Mouse (Mus musculus) midbrain, postnatal 0 days (tissue): ENCODE data around the gene Tbck. TPM values are rescaled to one million over a fixed set of nuclear protein-coding genes. Genes with fewer than 3 reads are reported as not detected.

ENCODE experiments used
- ATAC-seq: fragments of 200-750 bp; cut with Nextera tagmentation; 2 replicates; pipeline ENCODE4 v1.8.0; 2017; ENCODE audit warnings: moderate number of reproducible peaks, mild to moderate bottlenecking, moderate TSS enrichment, moderate library complexity; ENCODE audit not compliant: low FRiP score
- DNase-seq: peaks from one replicate; pipeline ENCODE4 v3.0.0-alpha.2; 2015; ENCODE audit warnings: low spot score
- H3K27ac ChIP-seq: fragments of 300-500 bp; sonication (generic); 2 replicates; pipeline ENCODE4 v1.5.1; 2014; ENCODE audit warnings: low read depth, mild to moderate bottlenecking, low read length, mixed read lengths
- H3K27me3 ChIP-seq: fragments of 300-500 bp; sonication (generic); 2 replicates; pipeline ENCODE4 v1.6.1; 2014; ENCODE audit warnings: low read length, control low read depth, mixed read lengths; ENCODE audit not compliant: insufficient read depth
- H3K36me3 ChIP-seq: fragments of 300-500 bp; sonication (generic); 2 replicates; pipeline ENCODE4 v1.6.1; 2014; ENCODE audit warnings: low read length, control low read depth, mixed read lengths; ENCODE audit not compliant: insufficient read depth
- H3K4me1 ChIP-seq: fragments of 300-500 bp; sonication (generic); 2 replicates; pipeline ENCODE4 v1.6.1; 2014; ENCODE audit warnings: mild to moderate bottlenecking, control low read depth, antibody characterized with exemption, low read length, mixed read lengths; ENCODE audit not compliant: insufficient read depth
- H3K4me2 ChIP-seq: fragments of 300-500 bp; sonication (generic); 2 replicates; pipeline ENCODE4 v1.6.1; 2014; ENCODE audit warnings: low read depth, mild to moderate bottlenecking, low read length, mixed read lengths; ENCODE audit not compliant: poor library complexity, severe bottlenecking
- H3K4me3 ChIP-seq: fragments of 300-500 bp; sonication (generic); 2 replicates; pipeline ENCODE4 v1.5.1; 2014; ENCODE audit warnings: low read depth, mild to moderate bottlenecking, low read length, moderate library complexity
- H3K9ac ChIP-seq: fragments of 300-500 bp; sonication (generic); replicated peaks from 2 replicates; pipeline ENCODE4 v1.6.1; 2014; ENCODE audit warnings: mild to moderate bottlenecking, low read length, moderate library complexity, mixed read lengths; ENCODE audit not compliant: poor library complexity, severe bottlenecking
- H3K9me3 ChIP-seq: fragments of 300-500 bp; sonication (generic); 2 replicates; pipeline ENCODE4 v1.6.1; 2016; ENCODE audit warnings: low read length, control low read depth
- CTCF ChIP-seq: IDR thresholded peaks from 2 replicates; pipeline ENCODE4 v1.5.1; 2016; ENCODE audit warnings: antibody characterized with exemption, mild to moderate bottlenecking
- WGBS: fragments of 180-500 bp; shearing (Covaris S2); extraction: QIAGEN DNeasy Blood & Tissue Kit; methylation state at CpG from one replicate; pipeline ENCODE4 v1.1.7; 2014; 5-methylcytosine and 5-hydroxymethylcytosine counted together
- polyA plus RNA-seq: library from polyadenylated mRNA; unstranded; fragments of >200 nt; fragmentation: Nextera tagmentation; extraction: Ambion mirVana; gene quantifications from 2 replicates; pipeline ENCODE4 v1.2.1, GENCODE M21; 2015
- total RNA-seq: library from RNA; depleted of rRNA; stranded (reverse); fragments of >200 nt; gene quantifications from 2 replicates; pipeline ENCODE4 v1.2.3, GENCODE M21; 2014

The Tbck gene
- total and polyA plus RNA-seq, 2 experiments from 2014 or later: 33.2 to 43.5 TPM

DNA sequence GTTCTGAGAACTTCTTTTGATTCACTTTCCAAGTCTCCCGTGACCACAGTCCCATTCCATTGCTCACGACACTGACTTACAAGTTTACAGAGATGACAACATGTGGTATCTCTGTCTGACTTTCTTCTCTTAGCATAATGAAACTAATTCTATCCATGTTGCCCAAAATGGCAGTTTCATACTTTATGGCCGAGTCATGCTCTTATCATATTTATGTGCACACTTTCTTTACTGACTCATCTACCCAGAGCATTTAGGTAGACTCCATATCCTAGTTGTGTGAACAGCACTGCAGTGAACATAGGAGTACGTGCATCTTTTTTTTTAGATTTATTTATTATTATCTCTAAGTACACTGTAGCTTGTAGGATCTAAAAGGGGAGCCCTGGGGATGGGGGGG lies 103.8 kb downstream of the Tbck start:
- Histone ChIP-seq H3K4me3 (no peak overlapping the region), H3K36me3 (peaks cover 4% of the 10 kb centered on the region; the same call in 1 of the 2 replicates), H3K27ac (no peak overlapping the region), H3K4me1 (no peaks in the 10 kb centered on the region), H3K9ac (no peak overlapping the region), H3K9me3 (no peaks in the 10 kb centered on the region), H3K27me3 (no peaks in the 10 kb centered on the region), H3K4me2 (no peak overlapping the region)
- TF ChIP-seq CTCF: no peak
- ATAC-seq (no peak), DNase-seq (no peak)
- WGBS: 96% methylated on average over 4 of the region's 4 CpGs

DNA sequence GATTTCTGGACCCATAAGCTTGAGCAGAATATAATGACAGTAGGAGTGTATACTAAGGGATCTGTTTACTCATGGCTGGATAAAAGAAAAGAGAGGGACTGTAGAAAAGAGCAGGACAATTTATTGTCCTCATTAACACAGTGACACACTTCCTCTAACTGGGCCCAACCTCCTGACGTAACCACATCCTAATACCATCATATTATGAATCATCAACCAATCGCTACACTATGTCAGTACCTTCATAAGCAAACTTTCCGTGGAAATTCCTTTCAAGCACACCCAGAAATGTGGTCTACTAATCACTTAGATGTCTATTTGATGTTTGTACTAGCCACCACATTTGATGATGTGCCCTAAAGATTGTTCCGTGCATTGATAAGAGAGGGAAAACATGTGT lies 107.2 kb downstream of the Tbck start:
- no peaks in the 10 kb centered on the region for H3K27me3 ChIP-seq
- no peak overlapping the region for H3K9ac ChIP-seq
- H3K9me3 ChIP-seq: no peaks in the 10 kb centered on the region
- WGBS: 96% methylated on average over 4 of the region's 4 CpGs
- H3K27ac ChIP-seq: no peak overlapping the region
- no peak overlapping the region for H3K4me3 ChIP-seq
- TF ChIP-seq CTCF: no peak
- H3K4me2 ChIP-seq: no peak overlapping the region
- no peaks in the 10 kb centered on the region for H3K4me1 ChIP-seq
- peaks cover 4% of the 10 kb centered on the region; the same call in 1 of the 2 replicates for H3K36me3 ChIP-seq
- no peak for ATAC-seq
- DNase-seq: no peak

DNA sequence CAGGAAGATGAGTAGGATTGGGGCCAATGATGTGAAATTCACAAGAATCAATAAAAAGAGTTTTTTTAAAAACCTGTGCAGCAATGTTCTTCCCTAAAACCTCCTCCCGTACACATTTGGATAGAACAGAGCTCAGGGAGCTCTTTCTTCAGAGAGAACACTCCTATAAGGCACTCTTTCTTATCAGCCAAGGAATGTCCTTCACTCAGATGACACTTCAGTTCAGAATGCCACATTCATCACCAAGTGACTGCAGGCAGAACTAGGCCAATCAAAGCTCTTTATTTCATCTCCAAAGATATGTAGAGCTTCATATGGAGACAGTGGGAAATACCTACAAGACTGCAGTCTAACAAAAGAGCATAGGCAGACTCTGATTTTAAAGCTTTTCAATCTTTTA lies 116.3 kb downstream of the Tbck start:
- Histone ChIP-seq H3K27ac (no peak overlapping the region), H3K4me1 (no peaks in the 10 kb centered on the region), H3K4me2 (no peak overlapping the region), H3K36me3 (peaks cover 4% of the 10 kb centered on the region; the same call in 1 of the 2 replicates), H3K4me3 (no peak overlapping the region), H3K27me3 (no peaks in the 10 kb centered on the region), H3K9ac (no peak overlapping the region), H3K9me3 (no peaks in the 10 kb centered on the region)
- 87% methylated on average over 1 of the region's 1 CpGs for WGBS
- TF ChIP-seq CTCF: no peak
- ATAC-seq (no peak), DNase-seq (no peak)

DNA sequence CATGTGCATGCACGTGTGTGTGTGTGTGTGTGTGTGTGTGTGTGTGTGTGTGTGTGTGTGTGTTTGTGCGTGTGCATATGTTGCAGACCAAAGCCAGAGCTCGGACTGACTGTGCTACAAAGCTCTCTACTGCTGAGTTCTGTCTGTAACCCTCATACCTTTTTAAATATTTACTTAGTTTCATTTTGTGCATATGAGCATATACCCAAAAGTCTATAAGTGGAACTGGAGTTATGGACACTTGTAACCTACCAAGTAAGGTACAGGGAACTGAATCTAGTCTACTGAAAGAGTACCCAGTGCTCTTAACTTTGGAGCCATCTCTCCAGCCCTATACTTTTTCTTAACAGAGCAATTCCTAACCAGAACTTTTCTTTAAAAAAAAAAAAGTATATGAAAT lies 118.0 kb downstream of the Tbck start:
- ATAC-seq: no peak
- WGBS: 97% methylated on average over 3 of the region's 3 CpGs
- H3K27me3 ChIP-seq: no peaks in the 10 kb centered on the region
- H3K4me3 ChIP-seq: no peak overlapping the region
- DNase-seq: no peak
- no peaks in the 10 kb centered on the region for H3K4me1 ChIP-seq
- no peak overlapping the region for H3K9ac ChIP-seq
- TF ChIP-seq CTCF: no peak
- H3K4me2 ChIP-seq: no peak overlapping the region
- no peaks in the 10 kb centered on the region for H3K9me3 ChIP-seq
- H3K27ac ChIP-seq: no peak overlapping the region
- H3K36me3 ChIP-seq: peaks cover 4% of the 10 kb centered on the region; the same call in 1 of the 2 replicates

DNA sequence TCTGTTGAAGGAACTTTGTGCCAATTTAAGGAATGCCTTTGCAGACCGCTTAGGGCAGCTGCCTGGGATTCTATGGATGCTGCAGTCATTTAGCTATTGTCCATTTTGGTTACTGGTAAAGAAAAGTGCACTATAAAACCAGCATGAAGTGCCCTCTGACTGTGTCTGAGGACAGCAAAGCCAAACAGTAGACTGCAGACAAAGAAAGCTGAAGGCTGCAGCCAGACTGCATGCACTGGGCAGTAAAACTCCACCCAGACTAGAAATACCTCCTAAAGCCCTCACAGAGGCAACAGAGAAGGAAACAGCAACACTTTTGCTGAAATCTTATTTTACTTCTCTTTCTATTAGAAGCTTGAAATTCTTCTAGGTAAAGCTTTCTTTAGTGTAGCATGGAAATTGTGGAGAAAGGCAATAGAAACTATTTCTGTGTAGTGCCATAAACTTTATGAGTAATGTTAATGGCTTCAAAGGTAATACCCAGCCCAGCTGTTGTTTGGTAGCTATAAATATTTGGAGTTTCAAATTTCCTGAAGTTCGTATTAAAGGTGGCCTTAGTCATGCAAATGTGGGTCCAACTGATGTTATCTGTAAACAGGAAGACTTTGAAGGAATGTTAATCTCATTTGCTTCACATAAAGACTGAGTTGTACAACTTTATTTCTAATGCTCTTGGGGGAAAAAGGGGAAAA lies 124.1 kb downstream of the Tbck start:
- no peak for ATAC-seq
- Histone ChIP-seq H3K4me2 (no peak overlapping the region), H3K9me3 (no peaks in the 10 kb centered on the region), H3K9ac (no peak overlapping the region), H3K4me1 (no peaks in the 10 kb centered on the region), H3K27ac (no peak overlapping the region), H3K27me3 (no peaks in the 10 kb centered on the region), H3K4me3 (no peak overlapping the region), H3K36me3 (peaks cover 2% of the 10 kb centered on the region; the same call in 1 of the 2 replicates)
- 55% methylated on average over 2 of the region's 2 CpGs for WGBS
- TF ChIP-seq CTCF: no peak
- no peak for DNase-seq

DNA sequence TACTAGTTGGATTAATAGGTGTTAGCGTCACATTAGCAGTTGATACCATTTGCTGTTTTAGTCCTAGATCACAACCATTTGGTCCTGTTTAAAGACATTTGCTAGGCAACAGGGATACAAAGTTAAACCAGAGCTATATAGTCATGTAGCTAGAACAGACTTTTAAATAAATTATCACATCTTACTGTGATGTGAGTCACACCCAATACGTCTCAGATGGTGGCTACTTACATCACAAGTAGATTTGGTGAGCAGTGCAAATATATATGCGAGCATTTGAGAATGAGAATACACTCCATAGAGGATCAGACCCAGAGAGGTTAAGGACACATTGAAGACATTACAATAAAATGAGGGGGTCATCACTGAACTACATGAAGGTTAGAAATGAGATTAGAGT lies 125.0 kb downstream of the Tbck start:
- no peak for TF ChIP-seq CTCF
- H3K36me3 ChIP-seq: no peaks in the 10 kb centered on the region
- H3K4me1 ChIP-seq: no peaks in the 10 kb centered on the region
- WGBS: 94% methylated on average over 3 of the region's 3 CpGs
- H3K4me2 ChIP-seq: no peak overlapping the region
- H3K4me3 ChIP-seq: no peak overlapping the region
- H3K27me3 ChIP-seq: no peaks in the 10 kb centered on the region
- ATAC-seq: no peak
- no peaks in the 10 kb centered on the region for H3K9me3 ChIP-seq
- H3K27ac ChIP-seq: no peak overlapping the region
- DNase-seq: no peak
- no peak overlapping the region for H3K9ac ChIP-seq
